Mouse (Mus musculus): Measurements from ENCODE around the gene Strip2.

The Strip2 gene

DNA sequence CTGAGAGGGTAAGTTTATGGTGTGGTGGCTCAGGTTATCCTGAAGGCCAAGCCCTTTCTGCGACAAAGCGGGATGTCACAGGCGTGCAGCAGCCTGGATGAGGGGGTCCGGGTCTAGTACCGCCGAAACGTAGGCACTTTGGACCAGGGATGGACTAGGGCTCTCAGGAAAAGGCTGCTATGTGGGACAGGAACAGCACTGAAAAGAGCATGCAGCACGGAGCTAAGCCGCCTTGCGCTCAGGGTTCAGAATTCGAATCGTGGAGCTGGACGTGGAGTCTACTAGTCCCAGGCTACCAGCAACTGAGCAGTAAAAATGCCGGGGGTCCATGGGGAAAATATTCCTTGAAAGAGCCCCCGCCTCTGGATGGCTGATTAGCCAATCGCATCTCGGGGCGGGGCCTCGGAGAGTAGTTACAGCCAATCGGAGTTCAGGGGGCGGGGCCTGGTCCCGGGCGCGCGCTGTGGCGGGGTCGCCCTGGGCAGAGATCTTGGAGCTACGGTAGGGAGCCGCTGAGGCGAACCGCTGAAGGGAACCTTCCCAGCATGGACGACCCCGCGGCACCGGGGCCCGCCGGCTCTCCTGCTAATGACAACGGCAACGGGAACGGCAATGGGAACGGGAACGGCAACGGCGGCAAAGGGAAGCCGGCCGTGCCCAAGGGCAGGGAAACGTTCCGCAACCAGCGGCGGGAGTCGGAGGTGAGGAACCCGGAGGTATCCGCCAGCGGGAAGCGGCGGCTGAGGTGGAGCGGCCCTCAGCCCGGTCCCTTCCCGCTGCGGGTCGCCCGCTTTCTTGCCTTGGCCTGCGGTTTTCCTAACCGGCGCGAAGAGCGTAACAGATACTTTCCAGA, at the start of gene Strip2:
Strip2 (plus strand) TSS at position 483 of the 853 bp plus-strand sequence.
- DNase-seq (ENCODE audit: low spot score): peak; percentile 80

GRCm38 (mm10) chr6:29868341-29868895, 48.4 kb upstream of the Strip2 start:
- DNase-seq (ENCODE audit: low spot score): no peak

DNA sequence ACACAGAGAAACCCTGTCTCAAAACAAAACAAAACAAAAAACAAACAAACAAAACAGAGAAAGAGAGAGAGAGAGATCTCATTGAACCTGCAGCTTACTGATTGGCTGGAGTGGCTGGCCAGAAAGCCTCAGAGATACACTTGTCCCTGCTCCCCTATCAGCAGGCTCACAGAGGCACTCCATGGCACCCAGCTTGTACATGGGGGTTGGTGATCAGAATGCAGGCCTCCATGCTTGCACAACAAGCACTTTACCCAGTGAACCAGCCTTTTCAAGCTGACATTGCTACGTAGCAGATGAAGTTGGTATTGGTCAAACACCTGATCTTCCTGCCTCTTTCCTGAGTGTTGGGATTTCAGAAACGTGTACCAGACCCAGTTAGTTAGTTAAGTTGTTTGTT, 43.2 kb upstream of the Strip2 start:
- DNase-seq (ENCODE audit: low spot score): no peak

DNA sequence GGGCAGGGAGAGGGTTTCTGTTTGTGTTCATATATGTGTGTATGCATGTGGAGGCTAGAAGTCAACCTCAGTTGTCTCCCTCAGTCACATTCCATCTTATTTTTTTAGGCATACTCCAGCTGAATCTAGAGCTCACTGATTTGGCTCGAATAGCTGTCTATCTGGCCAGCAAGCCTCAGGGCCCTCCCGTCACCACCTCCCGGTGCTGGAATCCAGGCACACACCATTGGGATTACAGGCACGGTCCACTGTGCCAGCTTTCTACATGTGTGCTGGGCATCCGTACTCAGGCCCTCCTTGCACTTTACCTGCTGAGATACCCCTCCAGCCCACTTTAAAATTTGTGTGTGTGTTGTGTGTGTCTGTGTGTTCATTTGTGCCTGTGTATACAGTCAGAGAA, 41.2 kb upstream of the Strip2 start:
- no peak for DNase-seq (ENCODE audit: low spot score)

GRCm38 (mm10) chr6:29876782-29877181, 40.0 kb upstream of the Strip2 start:
- no peak for DNase-seq (ENCODE audit: low spot score)

DNA sequence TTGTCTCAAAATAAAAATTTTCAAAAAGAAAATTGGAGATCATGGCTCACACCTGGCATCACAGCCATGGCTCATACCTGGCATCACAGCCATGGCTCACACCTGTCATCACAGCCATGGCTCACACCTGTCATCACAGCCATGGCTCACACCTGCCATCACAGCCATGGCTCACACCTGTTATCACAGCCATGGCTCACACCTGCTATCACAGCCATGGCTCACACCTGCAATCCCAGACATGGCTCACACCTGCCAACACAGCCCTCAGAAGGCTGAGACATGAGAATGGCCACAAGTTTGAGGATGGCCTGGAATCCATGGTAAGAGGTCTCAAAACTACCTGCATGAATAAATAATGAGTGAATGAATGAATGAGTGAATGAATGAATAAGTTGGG, 37.2 kb upstream of the Strip2 start:
- no peak for DNase-seq (ENCODE audit: low spot score)

DNA sequence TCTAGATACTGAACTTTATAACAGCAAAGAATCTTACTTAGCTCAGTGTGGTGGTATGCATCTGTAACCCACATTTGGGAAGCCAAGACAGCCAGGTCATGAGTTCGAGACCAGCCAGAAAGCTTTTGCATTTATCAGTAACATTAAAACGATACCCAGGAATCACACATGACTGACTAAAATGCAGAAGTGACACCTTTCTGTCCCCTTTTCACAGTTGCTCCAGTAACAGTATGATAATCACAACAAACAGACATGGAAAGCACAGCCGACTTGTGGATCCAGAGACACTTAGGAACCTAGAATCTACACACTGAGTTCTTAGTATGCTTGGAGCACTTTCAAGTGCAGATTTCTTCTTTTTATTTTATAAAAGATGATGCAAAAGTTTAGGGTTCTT, 36.0 kb upstream of the Strip2 start:
- DNase-seq (ENCODE audit: low spot score): no peak

DNA sequence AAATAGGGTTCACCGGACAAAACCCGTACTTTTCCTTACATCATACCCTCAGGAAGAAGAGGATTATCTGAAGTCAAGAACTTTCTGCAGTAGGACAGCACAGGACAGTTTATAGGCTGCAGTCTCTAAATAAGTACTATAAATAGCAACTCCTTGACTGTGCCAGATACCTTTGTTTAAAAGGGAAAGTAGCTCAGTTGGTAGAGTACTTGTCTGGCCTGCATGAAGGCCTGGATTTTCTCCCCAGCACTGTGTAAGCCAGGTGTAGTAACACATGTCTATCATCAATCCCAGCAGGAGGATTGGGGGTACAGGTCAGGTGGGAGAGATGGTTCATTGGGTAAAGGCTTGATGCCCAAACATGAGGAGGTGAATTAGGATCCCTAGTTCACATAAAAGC, 34.9 kb upstream of the Strip2 start:
- no peak for DNase-seq (ENCODE audit: low spot score)

- no peak for DNase-seq (ENCODE audit: low spot score)
Observed at GRCm38 (mm10) chr6:29882870-29883269, 33.9 kb upstream of the Strip2 start.

DNA sequence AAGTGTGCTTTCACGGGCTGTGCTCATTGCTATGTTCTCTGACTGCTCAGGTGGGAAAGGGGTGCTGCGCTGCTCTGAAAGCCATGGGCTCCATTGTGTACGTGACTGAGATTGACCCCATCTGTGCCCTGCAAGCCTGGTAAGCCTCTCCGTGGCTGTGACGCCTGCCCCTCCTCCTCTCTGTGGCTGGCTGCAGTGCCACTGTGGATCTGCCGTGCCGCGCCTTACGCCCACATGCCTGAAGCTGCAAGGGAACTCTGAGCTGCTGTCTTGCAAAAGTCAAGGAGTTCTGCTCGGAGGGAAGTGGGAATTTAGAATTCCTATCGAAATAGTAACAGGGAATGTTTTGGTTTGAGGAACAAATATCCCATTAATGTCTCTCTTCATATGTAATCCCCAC, 25.7 kb upstream of the Strip2 start:
- no peak for DNase-seq (ENCODE audit: low spot score)

DNA sequence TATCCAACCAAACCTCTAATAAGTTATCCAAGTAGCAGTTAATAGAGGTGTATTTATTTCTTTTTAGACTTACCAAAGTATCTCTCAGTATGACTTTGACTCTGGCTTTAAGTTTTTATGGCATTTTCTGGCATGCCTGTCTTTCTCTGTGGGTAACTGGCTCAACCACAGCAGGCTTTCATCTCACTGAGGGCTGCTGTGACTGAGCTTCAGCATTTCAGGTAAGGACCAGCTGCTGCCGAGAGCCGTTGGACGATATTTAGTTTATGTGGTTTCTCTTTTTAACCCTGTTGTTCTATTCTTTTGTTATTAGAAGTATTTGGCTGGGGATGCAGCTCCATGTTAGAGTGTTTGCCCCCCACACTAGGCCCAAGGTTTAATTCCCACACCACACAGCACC, 19.8 kb upstream of the Strip2 start:
- DNase-seq (ENCODE audit: low spot score): no peak

DNA sequence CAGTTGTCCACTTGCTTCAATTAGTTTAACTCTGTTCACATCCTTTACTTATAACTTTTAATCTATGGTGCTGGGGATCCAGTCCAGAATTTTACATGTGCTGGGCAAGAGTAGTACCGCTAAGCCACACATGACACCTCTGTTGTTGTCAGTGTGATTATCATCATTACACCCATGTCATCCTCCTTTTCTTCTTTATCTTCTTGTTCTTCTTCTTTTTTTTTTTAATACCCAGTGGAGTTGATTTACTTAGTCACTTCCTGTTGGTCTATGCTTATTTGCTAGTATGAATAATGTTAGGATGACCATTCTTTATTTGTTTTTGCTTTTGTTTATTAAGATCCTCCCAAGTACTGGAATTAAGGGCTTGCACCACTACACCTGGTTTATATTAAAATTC, 15.4 kb upstream of the Strip2 start:
- no peak for DNase-seq (ENCODE audit: low spot score)

DNA sequence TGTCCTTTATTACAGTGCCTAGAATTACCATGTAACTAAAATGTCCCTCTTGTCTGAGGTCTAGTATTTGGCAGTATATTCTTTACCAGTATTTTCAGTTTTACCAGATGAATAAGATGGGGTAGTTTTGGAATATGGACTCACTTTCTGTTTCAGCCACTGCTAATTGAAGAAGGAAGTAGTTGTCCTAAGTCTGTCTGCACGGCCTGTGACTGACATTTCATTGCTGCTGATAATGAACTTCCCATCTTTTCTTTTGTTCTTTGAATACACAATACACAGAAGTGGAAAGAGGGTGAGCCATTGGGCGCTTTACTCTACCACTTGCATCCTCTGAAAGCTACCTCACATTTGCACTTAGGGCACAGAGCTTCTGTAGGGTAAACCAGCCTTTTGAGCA, 14.6 kb upstream of the Strip2 start:
- no peak for DNase-seq (ENCODE audit: low spot score)

- DNase-seq (ENCODE audit: low spot score): no peak
Observed at GRCm38 (mm10) chr6:29903343-29903914, 13.4 kb upstream of the Strip2 start.

GRCm38 (mm10) chr6:29904281-29904680, 12.5 kb upstream of the Strip2 start:
- DNase-seq (ENCODE audit: low spot score): no peak

GRCm38 (mm10) chr6:29910631-29911030, 6.2 kb upstream of the Strip2 start:
- DNase-seq (ENCODE audit: low spot score): no peak

DNA sequence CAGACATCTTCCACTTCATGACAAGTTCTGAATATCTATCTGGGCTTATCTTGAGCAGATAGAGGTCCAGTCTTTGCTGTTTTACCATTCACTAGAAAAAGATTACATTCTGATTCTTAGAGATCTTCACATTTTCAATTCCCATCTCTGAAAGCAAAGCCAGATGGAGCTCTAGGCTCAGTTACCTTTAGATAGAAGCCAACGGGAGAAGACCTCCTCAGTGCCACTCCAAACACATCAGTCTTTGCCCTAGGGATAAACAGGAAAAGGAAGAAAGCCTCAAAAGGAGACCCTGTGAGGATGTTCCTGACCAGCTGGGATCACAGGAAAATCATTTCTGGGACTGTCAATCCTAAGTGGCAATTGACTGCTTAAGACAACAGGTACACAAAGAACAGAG, 3.1 kb upstream of the Strip2 start:
- DNase-seq (ENCODE audit: low spot score): no peak

- no peak for DNase-seq (ENCODE audit: low spot score)
Observed at GRCm38 (mm10) chr6:29914136-29914535, 2.7 kb upstream of the Strip2 start.

GRCm38 (mm10) chr6:29915836-29916235, 976 bp upstream of the Strip2 start:
- no peak for DNase-seq (ENCODE audit: low spot score)

GRCm38 (mm10) chr6:29917383-29917720, 540 bp downstream of the Strip2 start:
- no peak for DNase-seq (ENCODE audit: low spot score)

- DNase-seq (ENCODE audit: low spot score): no peak
Observed at GRCm38 (mm10) chr6:29917947-29918346, 1.1 kb downstream of the Strip2 start.

- DNase-seq (ENCODE audit: low spot score): no peak
Observed at GRCm38 (mm10) chr6:29923501-29923900, 6.7 kb downstream of the Strip2 start.

DNA sequence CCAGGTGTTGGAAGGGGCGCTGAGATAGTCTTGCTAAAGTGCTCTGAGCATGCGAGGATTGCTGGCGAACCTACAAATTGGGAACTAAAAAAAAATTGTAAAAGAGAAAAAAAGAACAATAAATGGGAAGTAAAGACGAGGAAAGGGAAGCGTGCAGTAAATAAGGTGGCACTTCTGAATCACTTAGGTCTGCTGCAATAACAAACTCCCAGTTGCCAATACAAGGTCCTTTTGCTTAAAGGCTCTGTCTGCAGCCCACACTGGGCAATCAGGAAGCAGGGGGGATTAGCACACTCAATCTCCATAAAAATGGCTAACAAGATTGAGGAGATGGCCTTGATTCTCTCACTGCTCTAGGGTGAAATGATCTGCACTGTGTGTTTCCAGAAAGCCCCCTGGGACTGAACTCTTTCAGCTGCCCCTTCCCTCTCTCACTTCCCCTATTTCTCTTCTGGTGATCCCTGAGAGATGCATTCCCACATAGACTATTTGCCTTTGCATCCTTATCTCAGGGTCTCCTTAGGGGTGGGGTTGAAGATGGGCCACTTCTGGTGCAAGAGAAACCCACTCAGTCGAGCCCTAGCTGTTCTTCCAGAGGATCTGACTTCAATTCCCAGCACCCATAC, 8.9 kb downstream of the Strip2 start:
- DNase-seq (ENCODE audit: low spot score): no peak

All from layer of hippocampus, adult 9-10 months (tissue).